Mouse (Mus musculus) MEL (cell line): ENCODE measurements around the gene Iglon5.

Experiments used
- BHLHE40 ChIP-seq: IDR thresholded peaks from 2 replicates; pipeline ENCODE4 v1.6.1; 2012; ENCODE audit warnings: low read depth, mild to moderate bottlenecking, inconsistent platforms, low read length, improper control_type of control experiment, borderline replicate concordance
- CTCF ChIP-seq, 3 experiments: IDR thresholded peaks in 2 of 3; conservative IDR thresholded peaks in 1 of 3; 2 replicates each; pipeline ENCODE4 v1.5.1; 2011 to 2012; ENCODE audit warnings: low read length in 3 of 3, low read depth in 2 of 3, mild to moderate bottlenecking in 2 of 3, improper control_type of control experiment in 1 of 3, inconsistent platforms in 1 of 3, mixed read lengths in 1 of 3, moderate library complexity in 1 of 3; ENCODE audit not compliant: control insufficient read depth in 1 of 3, insufficient read depth in 1 of 3, poor library complexity in 1 of 3, severe bottlenecking in 1 of 3
- E2F4 ChIP-seq: IDR thresholded peaks from 2 replicates; pipeline ENCODE4 v1.6.1; 2011; ENCODE audit warnings: low read depth, low read length, improper control_type of control experiment, borderline replicate concordance
- JUND ChIP-seq: IDR thresholded peaks from 2 replicates; pipeline ENCODE4 v1.6.1; 2011; ENCODE audit warnings: low read depth, mild to moderate bottlenecking, improper control_type of control experiment, low read length
- MAFK ChIP-seq: IDR thresholded peaks from 2 replicates; pipeline ENCODE4 v1.6.1; 2011; ENCODE audit warnings: low read depth, mild to moderate bottlenecking, low read length, improper control_type of control experiment, borderline replicate concordance
- MYC ChIP-seq: IDR thresholded peaks from 2 replicates; pipeline ENCODE4 v1.6.1; 2011; ENCODE audit warnings: low read depth, mild to moderate bottlenecking, low read length, improper control_type of control experiment, moderate library complexity
- POLR2A ChIP-seq, 2 experiments: IDR thresholded peaks; 2 replicates each; pipeline ENCODE4 v1.6.1; 2011 to 2012; ENCODE audit warnings: low read length in 2 of 2, mild to moderate bottlenecking in 2 of 2, control low read depth in 1 of 2, improper control_type of control experiment in 1 of 2, low read depth in 1 of 2, moderate library complexity in 1 of 2; ENCODE audit not compliant: control insufficient read depth in 1 of 2, insufficient read depth in 1 of 2, poor library complexity in 1 of 2
- POLR2AphosphoS2 ChIP-seq: IDR thresholded peaks from 2 replicates; pipeline ENCODE4 v1.6.1; 2011; ENCODE audit warnings: low read length, improper control_type of control experiment
- POLR2AphosphoS5 ChIP-seq: IDR thresholded peaks from 2 replicates; pipeline ENCODE4 v1.6.1; 2012; ENCODE audit warnings: low read depth, borderline replicate concordance, mild to moderate bottlenecking, inconsistent platforms, low read length, moderate library complexity, mixed read lengths
- RAD21 ChIP-seq: IDR thresholded peaks from 2 replicates; pipeline ENCODE4 v1.6.1; 2011; ENCODE audit warnings: mild to moderate bottlenecking, low read depth, low read length, improper control_type of control experiment
- TCF12 ChIP-seq: IDR thresholded peaks from 2 replicates; pipeline ENCODE4 v1.6.1; 2014; ENCODE audit warnings: low read depth, mild to moderate bottlenecking, inconsistent platforms, low read length, improper control_type of control experiment, moderate library complexity
- ZC3H11A ChIP-seq: IDR thresholded peaks from 2 replicates; pipeline ENCODE4 v1.6.1; 2012; ENCODE audit warnings: low read depth, mild to moderate bottlenecking, inconsistent platforms, low read length, improper control_type of control experiment

- TF ChIP-seq ZC3H11A = no peak
- TF ChIP-seq BHLHE40 = no peak
- TF ChIP-seq POLR2A (IDR thresholded peaks at IDR 0.05; ENCODE audit: control insufficient read depth in 1 of 2, insufficient read depth in 1 of 2, low read depth in 1 of 2, low read length in 2 of 2, poor library complexity in 1 of 2) = no peak
- no peak for TF ChIP-seq CTCF (IDR thresholded peaks at IDR 0.05 in 2 of 3, conservative IDR thresholded peaks at IDR 0.05 in 1 of 3; ENCODE audit: control insufficient read depth in 1 of 3, insufficient read depth in 1 of 3, low read depth in 2 of 3, low read length in 3 of 3, poor library complexity in 1 of 3, severe bottlenecking in 1 of 3)
- TF ChIP-seq MAFK = no peak
- no peak for TF ChIP-seq MYC
- TF ChIP-seq JUND = no peak
- TF ChIP-seq POLR2AphosphoS5 = no peak
- TF ChIP-seq E2F4 = no peak
- no peak for TF ChIP-seq POLR2AphosphoS2
- TF ChIP-seq RAD21 = no peak
- no peak for TF ChIP-seq TCF12
Measured at GRCm38 (mm10) chr7:43511707-43512478, 22.0 kb upstream of the Iglon5 start.
